Mouse (Mus musculus) heart, adult 18-20 months (tissue): ENCODE measurements around the gene Vwce. TPM values are rescaled to one million over a fixed set of nuclear protein-coding genes. Genes with fewer than 3 reads are reported as not detected.

Experiments used
- DNase-seq, 2 experiments: peaks; one replicate each; pipeline ENCODE4 v3.0.0; 2021 to 2022; ENCODE audit warnings: mixed read lengths in 1 of 2
- total RNA-seq, 2 experiments: library from RNA; stranded (reverse); gene quantifications; 2 replicates each; pipeline ENCODE4 v1.2.3; 2021

Gene Vwce
- total RNA-seq, 2 experiments from 2014 or later, result 0.31 TPM; not detected in 1

- DNase-seq, result peak; percentile 17 to 25
These were observed 11.6 kb downstream of the Vwce start for GRCm38 (mm10) chr19:10645616-10646015.

- no peak for DNase-seq
These were observed 14.1 kb downstream of the Vwce start for GRCm38 (mm10) chr19:10648156-10648555.

- no peak for DNase-seq
These were observed 22.0 kb downstream of the Vwce start for GRCm38 (mm10) chr19:10656058-10656457.

GRCm38 (mm10) chr19:10657742-10658141, 23.7 kb downstream of the Vwce start:
- DNase-seq, result no peak

- no peak for DNase-seq
These were observed 24.4 kb downstream of the Vwce start for GRCm38 (mm10) chr19:10658406-10658805.

- no peak for DNase-seq
These were observed 27.4 kb downstream of the Vwce start for GRCm38 (mm10) chr19:10661373-10661772.

GRCm38 (mm10) chr19:10661919-10662318, 27.9 kb downstream of the Vwce start:
- DNase-seq, result no peak

GRCm38 (mm10) chr19:10662665-10663064, 28.7 kb downstream of the Vwce start:
- DNase-seq, result no peak

GRCm38 (mm10) chr19:10665093-10665492, 31.1 kb downstream of the Vwce start:
- DNase-seq, result no peak

GRCm38 (mm10) chr19:10665499-10665898, 31.5 kb downstream of the Vwce start:
- peak; percentile 31 to 83 for DNase-seq

- no peak for DNase-seq
These were observed 37.3 kb downstream of the Vwce start for GRCm38 (mm10) chr19:10671319-10671718.

GRCm38 (mm10) chr19:10671854-10672417, 37.9 kb downstream of the Vwce start:
- no peak for DNase-seq

GRCm38 (mm10) chr19:10673275-10673674, 39.3 kb downstream of the Vwce start:
- no peak for DNase-seq

GRCm38 (mm10) chr19:10676656-10677055, 42.6 kb downstream of the Vwce start:
- no peak for DNase-seq

- peak; percentile 72 to 91 for DNase-seq
These were observed 44.1 kb downstream of the Vwce start, which contains the start of gene Pga5 for GRCm38 (mm10) chr19:10677915-10678771. Gene Pga5, minus strand, starts transcription at chr19:10678071.

GRCm38 (mm10) chr19:10678772-10679067, 44.7 kb downstream of the Vwce start:
- no peak for DNase-seq

GRCm38 (mm10) chr19:10681571-10681970, 47.6 kb downstream of the Vwce start:
- DNase-seq, result no peak

GRCm38 (mm10) chr19:10685081-10685480, 51.1 kb downstream of the Vwce start:
- DNase-seq, result no peak

- DNase-seq, result no peak
These were observed 51.7 kb downstream of the Vwce start for GRCm38 (mm10) chr19:10685727-10686126.

GRCm38 (mm10) chr19:10688537-10689352, 54.7 kb downstream of the Vwce start, which contains the start of gene Vps37c:
Gene Vps37c, plus strand, starts transcription at chr19:10688735.
- DNase-seq, result peak; percentile 92 to 99

- peak; percentile 32 to 52 for DNase-seq
These were observed 55.6 kb downstream of the Vwce start for GRCm38 (mm10) chr19:10689470-10690166.

- DNase-seq, result peak; percentile 60 to 76
These were observed 56.3 kb downstream of the Vwce start for GRCm38 (mm10) chr19:10690336-10690735.
